Mouse (Mus musculus): ENCODE data around the gene Ubap1l. TPM values are rescaled to one million over a fixed set of nuclear protein-coding genes. Genes with fewer than 3 reads are reported as not detected.
"Not testable (repeated sequence)": the region's sequence is repeated elsewhere in the genome, so short reads cannot be mapped to it uniquely, and the experiment has no call there.

The Ubap1l gene
- total RNA-seq (2021): 1 to 10 TPM; 4.5 to 7.4 TPM
- long read RNA-seq, experiment 1, partial matches to known transcripts: 1 of 1 reads
- long read RNA-seq, experiment 1, other reads (novel, unspliced or antisense): 0 of 1 reads
- long read RNA-seq, experiment 2, partial matches to known transcripts: 1 of 2 reads
- long read RNA-seq, experiment 2, other reads (novel, unspliced or antisense): 1 of 2 reads

DNA sequence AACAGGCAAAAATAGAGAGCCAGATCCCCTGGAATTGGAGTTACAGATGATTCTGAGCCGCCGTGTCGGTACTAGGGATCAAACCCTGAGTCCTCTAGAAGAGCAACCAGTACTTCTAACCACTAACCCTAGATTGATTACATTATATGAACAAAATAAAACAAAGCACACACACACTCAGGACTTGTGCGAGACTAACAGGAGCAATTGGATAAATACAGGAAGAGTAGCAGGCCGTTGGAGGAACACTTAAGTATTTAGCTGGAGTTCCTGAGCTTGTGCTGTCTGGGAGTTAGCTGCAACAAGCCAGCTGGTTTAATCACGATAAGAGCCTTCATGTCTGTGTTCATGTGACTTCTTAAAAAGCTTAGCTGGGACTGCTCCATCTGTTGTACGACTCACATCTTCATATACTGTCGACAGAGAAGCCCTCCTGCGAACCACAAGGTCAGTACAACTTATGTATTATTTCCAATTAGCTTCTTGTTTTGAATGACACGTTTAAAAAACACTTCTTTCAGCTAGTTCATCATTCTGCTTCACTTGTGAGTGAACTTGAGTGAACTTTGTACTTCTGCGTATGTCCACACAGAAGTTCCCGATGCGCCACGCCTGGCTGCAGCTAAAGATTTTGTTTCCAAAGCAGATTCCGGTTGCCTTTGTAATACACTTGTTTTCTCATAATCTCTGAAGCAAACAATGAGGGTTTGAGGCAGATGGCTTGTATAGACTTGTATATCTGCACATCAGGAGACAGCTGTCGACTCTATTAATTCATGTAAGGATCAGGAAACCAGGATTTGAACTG is at the start of gene Ubap1l:
TSS of gene Ubap1l (plus strand) at position 401 of the 808 bp plus-strand sequence.
- H3K27ac ChIP-seq: no peak within 1 kb of the TSS
- H3K4me3 ChIP-seq: no peak within 1 kb of the TSS
- no peak for DNase-seq (ENCODE audit: extremely low spot score in 1 of 2, low spot score in 2 of 2)
- intact Hi-C loops (cut with DNase I): no loop called here
- TF ChIP-seq CTCF (IDR thresholded peaks at IDR 0.05): no peak

DNA sequence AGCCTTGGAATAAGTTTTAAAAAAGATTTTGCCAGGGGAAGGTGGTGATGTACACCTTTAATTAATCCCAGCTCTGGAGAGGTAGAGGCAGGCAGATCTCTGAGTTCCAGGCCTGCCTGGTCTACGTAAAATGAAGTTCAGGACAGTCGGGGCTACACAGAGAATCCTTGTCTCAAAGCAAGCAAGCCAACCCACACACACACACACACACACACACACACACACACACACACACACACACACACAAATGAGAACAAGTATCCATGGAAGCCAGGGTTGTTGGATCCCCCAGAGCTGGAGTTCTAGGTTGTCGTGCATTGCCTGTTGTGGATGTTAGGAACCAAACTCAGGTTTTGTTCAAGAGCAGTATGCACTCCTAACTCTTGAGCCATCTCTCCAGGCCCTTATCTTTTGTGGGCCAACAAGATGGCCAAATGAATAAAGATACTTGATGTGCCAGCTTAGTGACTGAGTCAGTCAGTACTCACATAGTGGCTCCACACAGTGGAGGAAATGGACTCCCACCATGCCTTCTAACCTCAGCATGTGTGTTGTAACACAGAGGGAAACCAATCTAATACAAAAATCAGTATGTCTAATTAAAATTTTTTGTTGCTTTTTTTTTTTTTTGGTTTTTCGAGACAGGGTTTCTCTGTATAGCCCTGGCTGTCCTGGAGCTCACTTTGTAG is 48.0 kb upstream of the Ubap1l start:
- TF ChIP-seq CTCF (IDR thresholded peaks at IDR 0.05): no peak
- no peak overlapping the region for H3K4me3 ChIP-seq
- DNase-seq (ENCODE audit: extremely low spot score in 1 of 2, low spot score in 2 of 2): no peak
- no peak overlapping the region for H3K27ac ChIP-seq
- intact Hi-C loops (cut with DNase I): loop anchor here (10.0 kb wide), 1 partner anchor 248 kb away; no protein-coding TSS in a partner anchor

DNA sequence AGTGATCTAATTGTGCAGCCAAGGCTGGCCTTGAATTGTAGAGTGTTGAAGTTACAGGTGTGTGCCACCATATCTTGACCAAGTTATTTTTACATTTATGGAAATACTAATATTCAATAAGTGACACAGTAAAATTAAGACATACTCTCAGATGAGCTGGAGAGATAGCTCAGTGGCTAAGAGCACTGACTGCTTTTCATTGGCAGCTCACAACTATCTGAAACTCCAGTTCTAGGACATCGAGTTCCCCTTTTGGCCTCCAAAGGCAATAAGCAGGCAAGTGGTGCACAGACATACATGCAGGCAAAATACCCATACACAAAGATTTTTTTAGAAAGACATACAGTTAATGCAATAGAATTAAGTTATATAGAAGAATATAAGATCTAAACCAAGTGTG is 47.0 kb upstream of the Ubap1l start:
- no peak for DNase-seq (ENCODE audit: extremely low spot score in 1 of 2, low spot score in 2 of 2)
- no peak for TF ChIP-seq CTCF (IDR thresholded peaks at IDR 0.05)
- Histone ChIP-seq H3K27ac (no peak overlapping the region), H3K4me3 (no peak overlapping the region)
- intact Hi-C loops (cut with DNase I): loop anchor here (10.0 kb wide), 1 partner anchor 249 kb away; no protein-coding TSS in a partner anchor

DNA sequence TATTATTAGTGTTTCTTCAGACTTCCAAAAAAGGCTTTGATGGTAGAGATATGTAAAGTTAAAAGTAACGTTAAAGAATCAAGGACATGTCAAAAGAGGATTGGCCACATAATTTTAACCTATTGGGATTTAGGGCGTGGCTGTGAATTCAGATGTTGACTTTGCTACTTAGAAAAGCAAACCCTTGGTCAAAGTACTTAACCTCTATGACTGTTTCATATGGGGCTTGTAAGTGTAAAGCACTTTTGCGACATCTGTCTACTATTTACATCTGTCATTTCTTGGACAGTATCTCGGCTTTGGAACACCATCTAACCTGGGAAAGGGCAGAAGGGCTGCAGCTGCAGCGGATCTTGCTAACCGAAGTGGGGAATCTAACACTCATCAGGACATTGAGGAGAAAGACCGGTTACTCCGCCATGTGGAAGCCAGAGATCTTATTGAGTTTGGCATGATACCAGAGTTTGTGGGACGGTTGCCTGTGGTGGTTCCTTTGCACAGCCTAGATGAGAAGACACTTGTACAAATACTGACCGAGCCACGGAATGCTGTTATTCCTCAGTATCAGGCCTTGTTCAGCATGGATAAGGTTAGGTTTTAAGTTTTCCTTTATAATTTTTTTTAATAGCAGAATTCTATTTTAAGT is 38.5 kb upstream of the Ubap1l start:
- no peak for DNase-seq (ENCODE audit: extremely low spot score in 1 of 2, low spot score in 2 of 2)
- Histone ChIP-seq H3K4me3 (no peak overlapping the region), H3K27ac (no peak overlapping the region)
- intact Hi-C loops (cut with DNase I): no loop called here
- TF ChIP-seq CTCF (IDR thresholded peaks at IDR 0.05): no peak

DNA sequence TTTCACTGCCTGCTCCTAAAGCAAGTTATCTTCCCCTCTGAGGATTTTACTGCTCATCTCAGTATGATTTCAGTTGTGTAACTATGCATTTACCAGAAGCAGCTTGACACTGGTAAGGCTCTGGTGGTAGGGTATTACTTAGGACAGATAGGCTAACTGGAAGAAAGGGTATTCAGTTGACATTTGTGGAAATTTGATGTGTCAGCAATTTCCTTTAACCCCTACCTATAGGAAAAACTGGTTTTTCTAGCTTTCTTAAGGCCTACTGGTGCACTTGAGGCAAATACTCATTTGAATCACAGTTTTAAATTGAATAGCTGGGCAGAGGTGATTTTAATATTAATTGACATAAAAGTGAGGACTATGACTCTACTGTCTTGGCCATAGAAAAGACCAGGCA is 34.9 kb upstream of the Ubap1l start:
- intact Hi-C loops (cut with DNase I): no loop called here
- no peak for TF ChIP-seq CTCF (IDR thresholded peaks at IDR 0.05)
- Histone ChIP-seq H3K27ac (no peak overlapping the region), H3K4me3 (no peak overlapping the region)
- DNase-seq (ENCODE audit: extremely low spot score in 1 of 2, low spot score in 2 of 2): no peak

DNA sequence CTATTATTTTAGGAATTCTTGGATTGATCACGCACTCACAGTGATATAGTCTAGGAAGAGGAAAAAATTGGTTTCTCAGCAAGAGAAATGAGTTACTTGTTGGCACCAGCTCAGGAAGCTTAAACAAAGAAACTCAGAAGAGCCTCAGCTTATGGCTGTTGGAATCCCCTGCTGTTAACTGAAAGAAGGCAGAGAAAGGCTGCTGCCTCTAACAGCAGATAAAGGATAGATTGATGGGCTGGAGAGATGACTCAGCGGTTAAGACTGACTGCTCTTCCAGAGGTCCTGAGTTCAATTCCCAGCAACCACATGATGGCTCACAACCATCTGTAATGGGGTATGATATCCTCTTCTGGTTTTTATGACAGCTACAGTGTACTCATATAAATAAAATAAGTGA is 33.5 kb upstream of the Ubap1l start:
- Histone ChIP-seq H3K27ac (no peak overlapping the region), H3K4me3 (no peak overlapping the region)
- intact Hi-C loops (cut with DNase I): no loop called here
- DNase-seq (ENCODE audit: extremely low spot score in 1 of 2, low spot score in 2 of 2): no peak
- TF ChIP-seq CTCF (IDR thresholded peaks at IDR 0.05): no peak

DNA sequence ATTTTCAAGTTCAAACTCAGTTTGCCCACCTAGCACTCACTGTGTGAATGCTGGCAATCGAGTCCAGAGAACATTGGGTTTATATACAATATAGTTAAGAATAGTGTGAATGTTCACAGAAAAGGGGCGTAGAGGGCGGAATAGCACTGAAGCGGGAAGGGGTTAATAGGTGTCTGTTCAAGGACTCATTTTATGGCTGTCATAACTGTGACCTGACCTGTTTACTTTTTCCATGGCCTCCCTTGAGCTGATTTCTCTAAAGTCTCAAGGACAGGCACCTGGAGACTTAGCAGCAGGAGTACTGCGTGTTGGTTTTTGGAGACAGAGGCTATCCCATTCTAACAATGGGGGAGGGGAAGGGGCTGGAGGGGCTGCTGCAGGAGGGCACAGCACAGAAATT is 26.9 kb upstream of the Ubap1l start:
- Histone ChIP-seq H3K4me3 (no peak overlapping the region), H3K27ac (no peak overlapping the region)
- no peak for TF ChIP-seq CTCF (IDR thresholded peaks at IDR 0.05)
- DNase-seq (ENCODE audit: extremely low spot score in 1 of 2, low spot score in 2 of 2): no peak
- intact Hi-C loops (cut with DNase I): no loop called here

DNA sequence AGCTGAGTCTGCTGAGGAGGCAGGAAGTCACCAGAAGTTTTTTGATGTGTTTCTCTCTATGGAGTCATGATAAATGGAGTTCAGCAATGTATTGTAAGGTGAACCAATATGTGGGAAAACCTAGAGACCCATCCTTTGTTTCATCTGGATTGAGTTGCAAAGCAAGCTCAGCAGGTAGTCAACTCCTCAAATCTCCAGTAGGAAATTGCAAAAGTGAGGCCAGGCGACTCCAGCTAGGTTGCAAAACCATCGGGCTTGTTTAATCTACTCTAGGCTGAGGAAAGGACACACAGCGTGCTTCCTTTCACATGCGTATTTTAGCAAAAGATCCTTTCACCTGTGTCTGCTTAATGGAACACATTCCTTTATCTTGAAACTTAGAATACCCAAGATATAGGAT is 21.7 kb upstream of the Ubap1l start:
- no peak for DNase-seq (ENCODE audit: extremely low spot score in 1 of 2, low spot score in 2 of 2)
- Histone ChIP-seq H3K27ac (no peak overlapping the region), H3K4me3 (no peak overlapping the region)
- TF ChIP-seq CTCF (IDR thresholded peaks at IDR 0.05): no peak
- intact Hi-C loops (cut with DNase I): no loop called here

DNA sequence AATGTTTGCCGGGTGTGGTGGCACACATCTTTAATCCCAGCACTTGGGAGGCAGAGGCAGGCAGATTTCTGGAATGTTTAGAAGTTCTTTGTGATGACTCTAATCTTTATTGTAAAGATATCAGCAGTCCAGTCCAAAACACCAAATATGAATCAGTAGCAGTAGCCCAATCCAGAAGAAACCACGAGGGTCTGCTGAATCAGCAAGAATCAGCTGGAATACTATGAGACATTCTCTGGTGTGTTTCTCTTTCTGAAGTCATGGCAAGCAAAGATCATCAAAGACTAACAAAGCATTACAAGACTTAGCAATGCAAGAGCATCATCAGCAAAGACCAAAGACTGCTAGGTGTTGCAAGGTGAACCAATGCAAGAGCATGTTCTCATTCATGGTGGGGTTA is 20.4 kb upstream of the Ubap1l start:
- DNase-seq (ENCODE audit: extremely low spot score in 1 of 2, low spot score in 2 of 2): no peak
- intact Hi-C loops (cut with DNase I): no loop called here
- no peak for TF ChIP-seq CTCF (IDR thresholded peaks at IDR 0.05)
- H3K4me3 ChIP-seq: no peak overlapping the region
- H3K27ac ChIP-seq: no peak overlapping the region

DNA sequence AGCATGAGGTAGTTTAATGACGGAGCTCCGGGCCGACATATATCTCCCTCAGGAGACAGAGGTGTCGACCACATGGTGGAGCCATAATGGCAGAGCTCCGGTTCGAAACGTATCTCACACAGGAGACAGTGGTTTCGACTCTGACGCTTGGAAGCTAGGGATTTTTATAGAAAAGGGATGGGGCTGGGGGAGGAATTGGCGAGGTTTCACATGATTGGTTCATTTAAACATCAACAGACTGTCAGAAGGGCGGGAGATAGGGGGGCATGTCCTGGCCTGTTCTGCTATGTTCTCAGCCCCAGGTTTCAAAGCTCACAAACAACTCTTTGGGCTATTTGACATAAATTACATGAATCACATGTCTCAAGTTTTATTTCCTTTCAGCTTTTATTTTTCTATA is 15.4 kb upstream of the Ubap1l start:
- intact Hi-C loops (cut with DNase I); DNase-seq (ENCODE audit: extremely low spot score in 1 of 2, low spot score in 2 of 2): not testable (repeated sequence)
- H3K4me3 ChIP-seq: peak overlapping the region; percentile 85
- peak overlapping the region; percentile 93 for H3K27ac ChIP-seq

DNA sequence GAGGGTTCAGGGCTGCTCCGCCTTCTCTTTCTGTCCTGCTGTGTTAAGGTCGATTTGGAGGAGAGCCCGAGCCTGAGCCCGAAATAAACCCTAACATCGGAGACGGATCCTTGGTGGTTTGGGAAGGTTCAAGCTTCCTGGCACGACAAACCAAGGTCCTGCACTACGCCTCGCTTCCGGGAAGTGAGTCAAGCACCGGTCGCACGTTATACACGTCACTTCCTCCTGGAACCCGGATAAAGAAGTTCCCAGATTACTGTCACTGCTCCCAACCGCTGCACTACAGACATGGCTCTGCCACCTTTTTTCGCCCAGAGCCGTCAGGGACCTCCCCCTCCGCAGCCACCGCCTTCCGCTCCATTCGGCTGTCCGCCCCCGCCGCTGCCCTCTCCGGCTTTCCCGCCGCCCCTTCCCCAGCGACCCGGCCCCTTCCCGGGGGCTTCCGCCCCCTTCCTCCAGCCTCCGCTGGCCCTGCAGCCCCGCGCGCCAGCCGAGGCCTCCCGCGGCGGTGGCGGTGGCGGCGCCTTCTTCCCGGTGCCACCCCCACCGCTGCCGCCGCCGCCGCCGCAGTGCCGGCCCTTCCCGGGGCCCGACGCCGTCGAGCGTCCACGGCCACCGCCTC is 14.9 kb upstream of the Ubap1l start, which contains the start of gene Pdcd7:
TSS of gene Pdcd7 (plus strand) at position 251 of the 622 bp plus-strand sequence.
- DNase-seq (ENCODE audit: extremely low spot score in 1 of 2, low spot score in 2 of 2): peak; percentile 94 to 97
- H3K27ac ChIP-seq: peak within 1 kb of the TSS; percentile 93
- peak within 1 kb of the TSS; percentile 85 for H3K4me3 ChIP-seq
- intact Hi-C loops (cut with DNase I): no loop called here
- TF ChIP-seq CTCF (IDR thresholded peaks at IDR 0.05): no peak
